ENCODE assay signal across 29 mouse cellular contexts in the genomic region with DNA sequence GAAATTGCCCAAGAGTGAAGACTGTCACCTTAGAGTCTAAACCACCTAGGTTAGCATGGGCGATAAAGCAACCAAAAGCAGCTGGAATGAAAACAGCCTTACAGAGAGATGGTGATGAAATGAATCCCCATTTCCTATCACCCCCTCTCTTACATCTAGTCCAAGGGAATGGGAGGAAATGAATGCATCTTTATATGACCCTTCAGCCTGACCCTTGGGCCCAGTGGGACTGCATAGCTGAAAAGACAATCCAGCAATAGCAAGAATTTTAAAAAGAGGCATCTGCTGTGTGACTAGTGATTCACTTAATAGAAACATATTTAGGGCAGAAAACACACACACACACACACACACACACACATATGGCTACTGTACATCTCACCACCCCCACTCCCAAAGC. TPM values are rescaled to one million over a fixed set of nuclear protein-coding genes. Genes with fewer than 3 reads are reported as not detected.
DNase-seq lines count a peak whose midpoint lies in the region; ATAC-seq and TF ChIP-seq lines count a peak whose summit lies in the region.
"Had no signal": no experiment of that assay in that cellular context is flagged by ENCODE, and none has a peak within 500 bp of the region (broad histone marks: within the 10 kb centered on the region; RNA-seq: fewer than 3 reads in every experiment).

No protein-coding gene starts in this region.

- no peaks in the 10 kb centered on the region for H3K27me3 ChIP-seq in kidney, postnatal 0 days (ENCODE audit: insufficient read depth, low read length)
- no peaks in the 10 kb centered on the region for H3K27me3 ChIP-seq in kidney, embryonic 15.5 days
- H3K27me3 ChIP-seq: embryonic facial prominence, embryonic 13.5 days; forebrain, embryonic 12.5 days; heart, embryonic 13.5 days; hindbrain, embryonic 15.5 days; intestine, embryonic 15.5 days had no signal

- no peak for TF ChIP-seq CTCF in gastrocnemius, adult 2 months (IDR thresholded peaks at IDR 0.05)
- TF ChIP-seq CTCF in kidney, postnatal 0 days (IDR thresholded peaks at IDR 0.05; ENCODE audit: low read depth): no peak

- no peak overlapping the region for H3K9ac ChIP-seq in kidney, postnatal 0 days (ENCODE audit: low read depth, low read length)
- no peak overlapping the region for H3K9ac ChIP-seq in kidney, embryonic 15.5 days
- H3K9ac ChIP-seq: embryonic facial prominence, embryonic 13.5 days; forebrain, embryonic 12.5 days; heart, embryonic 13.5 days; hindbrain, embryonic 15.5 days; intestine, embryonic 15.5 days had no signal

- no peak for ATAC-seq in kidney, postnatal 0 days (replicated peaks; ENCODE audit: low FRiP score, low read depth)
- ATAC-seq in kidney, embryonic 15.5 days (replicated peaks; ENCODE audit: low FRiP score): no peak
- ATAC-seq: activated CD4-positive, CD25-positive, alpha-beta regulatory T cell, adult 4 months; forebrain, embryonic 16.5 days; intestine, embryonic 15.5 days had no signal

- peak overlapping the region; percentile 20; the same call in 1 of the 2 replicates for H3K27ac ChIP-seq in gastrocnemius, adult 2 months
- no peak overlapping the region for H3K27ac ChIP-seq in kidney, postnatal 0 days
- no peak overlapping the region for H3K27ac ChIP-seq in kidney, embryonic 15.5 days
- H3K27ac ChIP-seq: embryonic facial prominence, embryonic 10.5 days; embryonic facial prominence, embryonic 13.5 days; forebrain, embryonic 12.5 days; heart, embryonic 13.5 days; hindbrain, embryonic 10.5 days; hindbrain, embryonic 15.5 days; intestine, embryonic 15.5 days had no signal

- WGBS in kidney, postnatal 0 days: 87% methylated on average over 1 of the region's 1 CpGs
- WGBS in kidney, embryonic 15.5 days: 87% methylated on average over 1 of the region's 1 CpGs

- intact Hi-C loops in gastrocnemius, adult 2 months (cut with DNase I): no loop called here
- intact Hi-C loops in heart, postnatal 10 days (cut with DNase I): no loop called here

- H3K4me1 ChIP-seq in kidney, postnatal 0 days (replicated peaks; ENCODE audit: insufficient read depth, low read length): peaks cover 6% of the 10 kb centered on the region
- H3K4me1 ChIP-seq in kidney, embryonic 15.5 days: peaks cover 11% of the 10 kb centered on the region
- H3K4me1 ChIP-seq: forebrain, embryonic 12.5 days; hindbrain, embryonic 15.5 days had no signal

- no peaks in the 10 kb centered on the region for H3K36me3 ChIP-seq in kidney, postnatal 0 days (ENCODE audit: insufficient read depth, low read length)
- H3K36me3 ChIP-seq in kidney, embryonic 15.5 days: no peaks in the 10 kb centered on the region; the same call in 1 of the 2 replicates
- H3K36me3 ChIP-seq: embryonic facial prominence, embryonic 10.5 days; forebrain, embryonic 12.5 days; hindbrain, embryonic 10.5 days; hindbrain, embryonic 15.5 days; intestine, embryonic 15.5 days had no signal

- no peak overlapping the region for H3K4me3 ChIP-seq in gastrocnemius, adult 2 months
- H3K4me3 ChIP-seq in kidney, postnatal 0 days (replicated peaks; ENCODE audit: low read depth, low read length): no peak overlapping the region
- no peak overlapping the region for H3K4me3 ChIP-seq in kidney, embryonic 15.5 days (replicated peaks)
- H3K4me3 ChIP-seq: embryonic facial prominence, embryonic 10.5 days; embryonic facial prominence, embryonic 13.5 days; erythroblast, embryonic 14.5 days; forebrain, embryonic 12.5 days; heart, embryonic 13.5 days; hindbrain, embryonic 10.5 days; hindbrain, embryonic 15.5 days; intestine, embryonic 15.5 days had no signal

- DNase-seq in gastrocnemius, adult 2 months: no peak
- DNase-seq in gastrocnemius, postnatal 25 days: no peak
- peak; percentile 36 to 43 for DNase-seq in heart, postnatal 10 days
- no peak for DNase-seq in heart, postnatal 4 days
- peak; percentile 38 for DNase-seq in kidney, postnatal 0 days (ENCODE audit: low spot score)
- DNase-seq in kidney, postnatal 4 days: peak; percentile 56 to 67
- no peak for DNase-seq in kidney, adult 11 months
- DNase-seq: adrenal gland, adult 8-10 months; adrenal gland, postnatal 25 days; cerebellum, adult 11-12 months; cerebellum, adult 8-10 months; cerebellum, postnatal 10 days; cerebellum, postnatal 36 days; embryo, embryonic 11 days; gastrocnemius, postnatal 14 days had no signal

- H3K4me2 ChIP-seq in kidney, postnatal 0 days (ENCODE audit: low read length): no peak overlapping the region
- no peak overlapping the region for H3K4me2 ChIP-seq in kidney, embryonic 15.5 days
- H3K4me2 ChIP-seq: embryonic facial prominence, embryonic 13.5 days; forebrain, embryonic 12.5 days; heart, embryonic 13.5 days; hindbrain, embryonic 15.5 days; intestine, embryonic 15.5 days had no signal

- no peaks in the 10 kb centered on the region for H3K9me3 ChIP-seq in kidney, postnatal 0 days (replicated peaks; ENCODE audit: low read length)
- H3K9me3 ChIP-seq in kidney, embryonic 15.5 days (replicated peaks): no peaks in the 10 kb centered on the region
- H3K9me3 ChIP-seq: embryonic facial prominence, embryonic 10.5 days; embryonic facial prominence, embryonic 13.5 days; forebrain, embryonic 12.5 days; heart, embryonic 13.5 days; hindbrain, embryonic 10.5 days; hindbrain, embryonic 15.5 days; intestine, embryonic 15.5 days had no signal

RNA-seq across cellular contexts. Expression of a gene that starts 4.0 kb away (rescaled TPM):
- total RNA-seq in gastrocnemius, adult 2 months (2021): not detected
- not detected for total RNA-seq in gastrocnemius, postnatal 25 days (2021)
- not detected for total RNA-seq in heart, postnatal 10 days (2021)
- not detected for total RNA-seq in heart, postnatal 4 days (2021)
- 0.04 and 0.67 TPM in 2 replicates for polyA plus RNA-seq in kidney, postnatal 0 days (2015; fragmentation: Nextera tagmentation; extraction: Ambion mirVana)
- polyA plus RNA-seq in kidney, embryonic 15.5 days (2015; fragmentation: Nextera tagmentation; extraction: Ambion mirVana): 0.26 and 0.40 TPM in 2 replicates
- total RNA-seq: gastrocnemius, adult 18-20 months; gastrocnemius, postnatal 14 days; heart, postnatal 25 days had no signal
- polyA plus RNA-seq: embryonic facial prominence, embryonic 10.5 days; embryonic facial prominence, embryonic 13.5 days; erythroblast, embryonic 14.5 days; forebrain, embryonic 12.5 days; forebrain, embryonic 16.5 days; heart, embryonic 13.5 days; hindbrain, embryonic 10.5 days; intestine, embryonic 15.5 days had no signal

RNA-seq across cellular contexts. Expression of a gene that starts 5.6 kb away (rescaled TPM):
- under 1 TPM in 1 of 2 experiments, not detected in 1; 0.20 TPM for total RNA-seq in gastrocnemius, adult 2 months (2021)
- total RNA-seq in gastrocnemius, postnatal 25 days (2021): not detected
- not detected for total RNA-seq in heart, postnatal 10 days (2021)
- total RNA-seq in heart, postnatal 4 days (2021): under 1 TPM in 1 of 2 experiments, not detected in 1; 0.20 TPM
- polyA plus RNA-seq in kidney, postnatal 0 days (2015; fragmentation: Nextera tagmentation; extraction: Ambion mirVana): 0.23 and 0.34 TPM in 2 replicates
- polyA plus RNA-seq in kidney, embryonic 15.5 days (2015; fragmentation: Nextera tagmentation; extraction: Ambion mirVana): 0.23 and 0.38 TPM in 2 replicates
- total RNA-seq: adrenal gland, postnatal 25 days; ES-E14; gastrocnemius, adult 18-20 months; gastrocnemius, postnatal 14 days; heart, postnatal 25 days had no signal
- polyA plus RNA-seq: embryonic facial prominence, embryonic 10.5 days; erythroblast, embryonic 14.5 days; forebrain, embryonic 12.5 days; hindbrain, embryonic 10.5 days; hindbrain, embryonic 15.5 days had no signal

RNA-seq across cellular contexts. Expression of a gene that starts 14.1 kb away (rescaled TPM):
- total RNA-seq in gastrocnemius, adult 2 months (2021): 10 to 100 TPM in 1 of 2 experiments, 1 to 10 TPM in 1; 4.9 to 10.2 TPM
- 10 to 100 TPM in 1 of 2 experiments, 1 to 10 TPM in 1; 6.3 to 12.1 TPM for total RNA-seq in gastrocnemius, postnatal 25 days (2021)
- total RNA-seq in heart, postnatal 10 days (2021): 10 to 100 TPM; 37.4 to 45.4 TPM
- 10 to 100 TPM; 33.6 to 39.4 TPM for total RNA-seq in heart, postnatal 4 days (2021)
- polyA plus RNA-seq in kidney, postnatal 0 days (2015; fragmentation: Nextera tagmentation; extraction: Ambion mirVana): 105 and 106 TPM in 2 replicates
- polyA plus RNA-seq in kidney, embryonic 15.5 days (2015; fragmentation: Nextera tagmentation; extraction: Ambion mirVana): 62.1 and 63.8 TPM in 2 replicates

RNA-seq across cellular contexts. Expression of a gene that starts 52.0 kb away (rescaled TPM):
- total RNA-seq in gastrocnemius, adult 2 months (2021): 100 to 1,000 TPM in 1 of 2 experiments, 10 to 100 TPM in 1; 52.8 to 161 TPM
- total RNA-seq in gastrocnemius, postnatal 25 days (2021): 100 to 1,000 TPM; 102 to 127 TPM
- total RNA-seq in heart, postnatal 10 days (2021): 100 to 1,000 TPM; 312 to 380 TPM
- total RNA-seq in heart, postnatal 4 days (2021): 100 to 1,000 TPM; 188 to 201 TPM
- polyA plus RNA-seq in kidney, postnatal 0 days (2015; fragmentation: Nextera tagmentation; extraction: Ambion mirVana): 605 and 626 TPM in 2 replicates
- polyA plus RNA-seq in kidney, embryonic 15.5 days (2015; fragmentation: Nextera tagmentation; extraction: Ambion mirVana): 210 and 216 TPM in 2 replicates
- total RNA-seq: ES-E14 had no signal
- polyA plus RNA-seq: activated CD4-positive, CD25-positive, alpha-beta regulatory T cell, adult 4 months; erythroblast, embryonic 14.5 days had no signal

Comparison
In these comparisons a context has a peak if more than half of its experiments do, and no peak if none do; other contexts are left out.
1. DNase-seq: peak in heart, postnatal 10 days (2 of 2), kidney, postnatal 0 days (single experiment) and kidney, postnatal 4 days (2 of 2); none in gastrocnemius, adult 2 months (single experiment), gastrocnemius, postnatal 25 days (single experiment), heart, postnatal 4 days (single experiment) and kidney, adult 11 months (single experiment).